Mouse (Mus musculus): ENCODE measurements around the gene Acadl.

Acadl gene

GRCm38 (mm10) chr1:66792838-66793466, 70.1 kb downstream of the Acadl start:
- DNase-seq (ENCODE audit: low read depth, low spot score), result no peak

GRCm38 (mm10) chr1:66782296-66782695, 80.8 kb downstream of the Acadl start:
- no peak for DNase-seq (ENCODE audit: low read depth, low spot score)

- DNase-seq (ENCODE audit: low read depth, low spot score), result no peak
Measured at GRCm38 (mm10) chr1:66781027-66781426, 82.0 kb downstream of the Acadl start.

All from telencephalon, adult 2 months (tissue).